Mouse (Mus musculus): ENCODE data around the gene Oit1. TPM values are rescaled to one million over a fixed set of nuclear protein-coding genes. Genes with fewer than 3 reads are reported as not detected.

Gene Oit1
- polyA plus RNA-seq, 1 experiment from 2014 or later = 0.22 TPM

GRCm38 (mm10) chr14:8332314-8333252 is 46.0 kb downstream of the Oit1 start:
- no peak overlapping the region for H3K4me3 ChIP-seq
- WGBS = 59% methylated on average over 11 of the region's 11 CpGs
- no peaks in the 10 kb centered on the region for H3K27me3 ChIP-seq
- H3K4me2 ChIP-seq = no peak overlapping the region
- H3K36me3 ChIP-seq = no peaks in the 10 kb centered on the region
- no peak overlapping the region for H3K9ac ChIP-seq
- H3K27ac ChIP-seq = peak overlapping the region; percentile 36; the same call in 1 of the 2 replicates
- no peaks in the 10 kb centered on the region for H3K9me3 ChIP-seq
- H3K4me1 ChIP-seq = peaks cover 28% of the 10 kb centered on the region
- ATAC-seq (ENCODE audit: insufficient number of reproducible peaks, insufficient read depth, low FRiP score, low TSS enrichment, low read depth) = peak; percentile 21; the same call in 1 of the 2 replicates

GRCm38 (mm10) chr14:8331307-8331905 is 47.1 kb downstream of the Oit1 start:
- no peaks in the 10 kb centered on the region for H3K36me3 ChIP-seq
- no peaks in the 10 kb centered on the region for H3K9me3 ChIP-seq
- no peak overlapping the region for H3K9ac ChIP-seq

DNA sequence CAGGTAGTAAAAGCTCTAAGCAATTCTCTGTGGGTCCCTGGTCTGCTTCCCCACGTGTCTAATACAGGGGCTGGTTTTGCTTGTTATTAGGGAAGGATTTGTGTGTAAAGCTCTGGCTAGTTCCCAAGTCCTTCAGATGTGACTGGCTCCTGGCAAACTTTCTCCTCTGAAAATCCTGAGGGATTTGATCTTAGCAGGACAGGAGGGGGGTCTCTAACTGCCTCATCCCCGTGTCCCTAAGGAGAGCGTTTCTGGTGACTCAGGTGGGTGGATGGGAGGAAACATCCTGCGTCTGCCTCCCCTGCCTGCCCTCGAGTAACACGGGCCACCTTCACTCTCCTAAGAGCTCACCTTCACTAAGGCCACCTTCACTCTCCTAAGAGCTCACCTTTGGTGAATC is 48.2 kb downstream of the Oit1 start:
- peaks cover 23% of the 10 kb centered on the region for H3K4me1 ChIP-seq
- 62% methylated on average over 6 of the region's 6 CpGs for WGBS
- H3K4me2 ChIP-seq = no peak overlapping the region
- no peaks in the 10 kb centered on the region for H3K36me3 ChIP-seq
- no peaks in the 10 kb centered on the region for H3K27me3 ChIP-seq
- no peak overlapping the region for H3K27ac ChIP-seq
- no peak overlapping the region for H3K4me3 ChIP-seq
- no peak overlapping the region for H3K9ac ChIP-seq
- H3K9me3 ChIP-seq = no peaks in the 10 kb centered on the region
- ATAC-seq (ENCODE audit: insufficient number of reproducible peaks, insufficient read depth, low FRiP score, low TSS enrichment, low read depth) = no peak

More at GRCm38 (mm10) chr14:8331307-8331905, 47.1 kb downstream of the Oit1 start:
- peaks cover 32% of the 10 kb centered on the region for H3K4me1 ChIP-seq
- no peak; the same call in 1 of the 2 replicates for ATAC-seq (ENCODE audit: insufficient number of reproducible peaks, insufficient read depth, low FRiP score, low TSS enrichment, low read depth)
- 63% methylated on average over 14 of the region's 14 CpGs for WGBS
- H3K27me3 ChIP-seq = no peaks in the 10 kb centered on the region
- H3K27ac ChIP-seq = 0 out of 2 replicates have a peak overlapping the region, but pooled peaks have one; percentile 36
- H3K4me2 ChIP-seq = no peak overlapping the region
- H3K4me3 ChIP-seq = no peak overlapping the region

GRCm38 (mm10) chr14:8329552-8329951 is 49.0 kb downstream of the Oit1 start:
- peaks cover 23% of the 10 kb centered on the region for H3K4me1 ChIP-seq
- no peaks in the 10 kb centered on the region for H3K36me3 ChIP-seq
- peaks cover 3% of the 10 kb centered on the region; the same call in 1 of the 2 replicates for H3K27me3 ChIP-seq
- no peak overlapping the region for H3K9ac ChIP-seq
- H3K4me2 ChIP-seq = no peak overlapping the region
- H3K9me3 ChIP-seq = no peaks in the 10 kb centered on the region
- WGBS = 68% methylated on average over 4 of the region's 4 CpGs
- H3K27ac ChIP-seq = no peak overlapping the region
- H3K4me3 ChIP-seq = no peak overlapping the region
- no peak for ATAC-seq (ENCODE audit: insufficient number of reproducible peaks, insufficient read depth, low FRiP score, low TSS enrichment, low read depth)

- 33% methylated on average over 1 of the region's 1 CpGs for WGBS
- ATAC-seq (ENCODE audit: insufficient number of reproducible peaks, insufficient read depth, low FRiP score, low TSS enrichment, low read depth) = no peak
These were observed 51.2 kb downstream of the Oit1 start for GRCm38 (mm10) chr14:8327371-8327770.

GRCm38 (mm10) chr14:8326961-8327360 is 51.6 kb downstream of the Oit1 start:
- no peaks in the 10 kb centered on the region for H3K36me3 ChIP-seq
- H3K27ac ChIP-seq = no peak overlapping the region; the same call in 1 of the 2 replicates

More at GRCm38 (mm10) chr14:8327371-8327770, 51.2 kb downstream of the Oit1 start:
- peaks cover 18% of the 10 kb centered on the region for H3K4me1 ChIP-seq
- H3K4me2 ChIP-seq = no peak overlapping the region
- peak overlapping the region; percentile 0; the same call in 1 of the 2 replicates for H3K27ac ChIP-seq
- no peak overlapping the region for H3K9ac ChIP-seq
- H3K4me3 ChIP-seq = no peak overlapping the region
- H3K27me3 ChIP-seq = peaks cover 3% of the 10 kb centered on the region; the same call in 1 of the 2 replicates
- no peaks in the 10 kb centered on the region for H3K9me3 ChIP-seq
- H3K36me3 ChIP-seq = no peaks in the 10 kb centered on the region

GRCm38 (mm10) chr14:8325746-8326145 is 52.8 kb downstream of the Oit1 start:
- no peak for ATAC-seq (ENCODE audit: insufficient number of reproducible peaks, insufficient read depth, low FRiP score, low TSS enrichment, low read depth)
- Histone ChIP-seq H3K9ac (no peak overlapping the region), H3K27me3 (peaks cover 3% of the 10 kb centered on the region; the same call in 1 of the 2 replicates), H3K4me3 (no peak overlapping the region), H3K9me3 (no peaks in the 10 kb centered on the region), H3K4me1 (peaks cover 6% of the 10 kb centered on the region), H3K27ac (no peak overlapping the region), H3K4me2 (no peak overlapping the region), H3K36me3 (no peaks in the 10 kb centered on the region)
- 81% methylated on average over 4 of the region's 4 CpGs for WGBS

More at GRCm38 (mm10) chr14:8326961-8327360, 51.6 kb downstream of the Oit1 start:
- Histone ChIP-seq H3K9me3 (no peaks in the 10 kb centered on the region), H3K4me1 (peaks cover 14% of the 10 kb centered on the region), H3K4me3 (no peak overlapping the region), H3K4me2 (no peak overlapping the region), H3K9ac (no peak overlapping the region), H3K27me3 (peaks cover 3% of the 10 kb centered on the region; the same call in 1 of the 2 replicates)
- ATAC-seq (ENCODE audit: insufficient number of reproducible peaks, insufficient read depth, low FRiP score, low TSS enrichment, low read depth) = no peak

DNA sequence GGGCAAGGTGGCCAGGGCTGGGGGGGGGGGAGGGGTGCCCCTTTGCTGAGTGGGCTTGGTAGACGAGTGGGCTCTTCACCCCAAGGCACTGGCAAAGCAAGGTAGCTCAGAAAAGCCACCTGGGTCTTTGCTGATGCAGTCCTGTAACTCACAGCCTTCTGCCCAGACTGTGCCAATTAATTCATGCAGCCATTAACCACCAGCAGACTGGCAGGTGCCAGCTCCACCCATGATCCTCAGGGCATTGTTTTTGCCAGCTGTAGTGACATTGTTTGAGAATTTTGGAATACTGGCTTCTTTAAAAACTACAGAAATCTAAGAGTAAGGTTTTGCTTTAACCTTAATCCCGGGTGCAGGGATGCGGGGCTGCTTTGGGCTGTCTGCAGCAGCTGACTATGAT is 58.0 kb downstream of the Oit1 start:
- WGBS = 55% methylated on average over 3 of the region's 3 CpGs
- H3K27ac ChIP-seq = no peak overlapping the region
- no peak for ATAC-seq (ENCODE audit: insufficient number of reproducible peaks, insufficient read depth, low FRiP score, low TSS enrichment, low read depth)
- no peak overlapping the region for H3K4me2 ChIP-seq
- H3K4me3 ChIP-seq = no peak overlapping the region
- peaks cover 21% of the 10 kb centered on the region for H3K4me1 ChIP-seq
- H3K27me3 ChIP-seq = peaks cover 37% of the 10 kb centered on the region
- no peaks in the 10 kb centered on the region for H3K36me3 ChIP-seq
- no peaks in the 10 kb centered on the region for H3K9me3 ChIP-seq
- H3K9ac ChIP-seq = no peak overlapping the region

DNA sequence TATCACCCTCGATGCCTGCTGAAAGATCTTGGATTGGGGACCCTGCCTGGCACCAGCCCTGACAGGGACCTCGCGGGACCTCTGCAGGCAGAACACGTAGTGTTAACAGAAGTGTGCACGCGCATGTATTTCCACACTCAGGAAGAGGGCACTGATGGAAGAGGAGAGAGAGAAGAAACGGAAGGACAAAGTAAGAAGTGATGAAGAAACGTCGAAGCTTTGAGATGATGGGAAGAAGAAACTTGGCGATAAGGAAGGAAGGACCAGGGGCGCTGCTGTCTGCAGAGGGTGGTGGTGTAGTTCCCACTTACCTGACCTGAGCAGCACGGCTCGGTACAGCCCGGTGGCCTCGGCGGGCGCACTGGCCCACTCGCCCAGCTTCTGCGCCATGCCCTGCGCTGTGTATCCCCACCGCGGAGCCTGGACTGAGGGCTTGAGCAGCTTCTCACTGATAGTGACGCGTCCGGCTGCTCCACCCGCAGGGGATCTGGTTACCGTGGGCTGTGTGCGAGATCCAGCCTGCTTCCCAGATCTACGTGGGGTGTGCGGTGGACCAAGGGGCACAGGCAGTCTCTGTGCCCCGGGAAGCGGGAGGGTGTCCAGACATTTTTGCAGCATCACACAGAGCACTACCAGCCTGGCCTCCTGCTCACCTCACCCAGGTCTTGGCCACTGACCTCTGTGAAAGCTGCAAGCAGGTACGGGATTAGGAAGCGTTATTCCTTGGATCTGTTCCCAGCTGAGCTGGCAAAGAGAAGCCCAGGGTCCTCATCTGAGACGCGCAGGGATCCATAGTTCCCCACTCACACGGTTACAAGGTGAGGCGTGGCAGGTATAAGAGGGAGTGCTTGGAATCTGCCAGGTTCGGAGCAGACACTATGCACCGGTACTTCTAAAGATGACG is 61.1 kb downstream of the Oit1 start, which contains the start of gene Fam107a:
TSS of gene Fam107a (minus strand) at position 830 of the 904 bp plus-strand sequence.
- peak within 1 kb of the TSS; percentile 59 for H3K4me2 ChIP-seq
- peak within 1 kb of the TSS; percentile 39 for H3K4me3 ChIP-seq
- H3K36me3 ChIP-seq = no peaks in the 10 kb centered on the region
- H3K27ac ChIP-seq = no peak within 1 kb of the TSS
- peak within 1 kb of the TSS; percentile 60 for H3K9ac ChIP-seq
- H3K9me3 ChIP-seq = no peaks in the 10 kb centered on the region
- WGBS = 11% methylated on average over 41 of the region's 41 CpGs
- peaks cover 21% of the 10 kb centered on the region for H3K4me1 ChIP-seq
- ATAC-seq (ENCODE audit: insufficient number of reproducible peaks, insufficient read depth, low FRiP score, low TSS enrichment, low read depth) = peak; percentile 40
- peaks cover 42% of the 10 kb centered on the region for H3K27me3 ChIP-seq

DNA sequence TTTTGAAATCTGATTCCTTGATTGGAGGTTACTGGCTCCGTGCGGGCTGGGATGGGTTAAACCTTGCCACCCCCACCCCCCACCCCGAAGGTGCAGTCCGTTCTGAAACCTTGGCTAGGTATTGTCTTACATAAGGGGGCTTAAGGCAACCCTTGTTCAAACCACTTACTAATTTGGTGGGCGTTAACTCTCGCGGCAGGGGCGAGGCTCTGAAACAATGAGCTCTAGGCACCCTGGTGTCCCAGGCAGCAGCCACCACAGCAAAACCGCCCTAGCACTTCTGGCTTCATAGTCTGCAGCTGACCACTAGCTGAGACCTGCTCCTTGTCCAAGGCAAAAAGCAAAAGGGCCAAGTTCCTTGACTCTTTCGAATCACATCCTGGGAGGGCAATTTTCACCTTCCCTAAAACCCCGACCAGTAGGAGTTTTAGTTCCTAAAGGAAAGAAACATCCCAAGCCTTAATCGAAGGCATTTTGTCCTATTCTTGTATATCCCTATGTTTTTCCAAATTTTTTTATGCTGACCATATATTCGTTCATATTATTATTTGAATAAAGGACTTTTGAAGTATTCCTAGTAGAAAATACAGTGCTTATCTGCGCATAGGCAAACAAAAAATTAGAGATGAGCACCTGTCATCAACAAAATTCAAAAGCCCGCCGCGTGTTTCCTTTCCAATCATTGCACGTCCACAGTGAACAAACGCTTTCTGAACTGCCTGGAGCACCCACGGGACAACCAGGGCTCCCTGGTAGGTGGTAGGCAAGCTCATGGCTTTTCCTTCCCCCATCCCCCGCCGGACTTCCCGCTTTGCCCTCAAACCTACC is 62.0 kb downstream of the Oit1 start:
- Histone ChIP-seq H3K36me3 (no peaks in the 10 kb centered on the region), H3K9me3 (no peaks in the 10 kb centered on the region), H3K4me3 (peak overlapping the region; percentile 39), H3K27ac (no peak overlapping the region), H3K27me3 (peaks cover 42% of the 10 kb centered on the region), H3K4me1 (peaks cover 21% of the 10 kb centered on the region), H3K9ac (peak overlapping the region; percentile 60; the same call in 1 of the 2 replicates), H3K4me2 (peak overlapping the region; percentile 59)
- WGBS = 2% methylated on average over 23 of the region's 23 CpGs
- no peak for ATAC-seq (ENCODE audit: insufficient number of reproducible peaks, insufficient read depth, low FRiP score, low TSS enrichment, low read depth)
